Mouse (Mus musculus): ENCODE results near the gene Adh6b.
"Not testable (repeated sequence)": the region's sequence is repeated elsewhere in the genome, so short reads cannot be mapped to it uniquely, and the experiment has no call there.

Adh6b gene

DNA sequence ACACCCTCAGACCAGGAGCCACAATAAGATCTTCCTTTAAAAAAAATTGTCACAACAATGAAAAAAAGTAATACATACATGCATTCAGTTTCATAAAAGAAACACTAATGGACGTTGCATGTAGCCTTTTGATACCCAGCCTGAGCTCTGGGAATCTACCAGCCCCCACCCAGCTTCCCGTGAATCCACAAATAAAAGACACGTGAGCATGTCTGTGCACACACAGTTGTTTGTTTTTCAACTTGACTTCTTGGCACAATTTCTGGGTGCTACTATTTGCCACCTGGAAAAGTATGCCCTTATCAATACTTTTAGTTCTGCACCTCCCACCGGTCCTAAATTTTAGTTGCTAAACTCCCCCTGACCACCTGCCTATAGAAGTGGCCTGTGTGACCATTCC lies 19.1 kb downstream of the Adh6b start:
- no peak for DNase-seq (ENCODE audit: low spot score)

DNA sequence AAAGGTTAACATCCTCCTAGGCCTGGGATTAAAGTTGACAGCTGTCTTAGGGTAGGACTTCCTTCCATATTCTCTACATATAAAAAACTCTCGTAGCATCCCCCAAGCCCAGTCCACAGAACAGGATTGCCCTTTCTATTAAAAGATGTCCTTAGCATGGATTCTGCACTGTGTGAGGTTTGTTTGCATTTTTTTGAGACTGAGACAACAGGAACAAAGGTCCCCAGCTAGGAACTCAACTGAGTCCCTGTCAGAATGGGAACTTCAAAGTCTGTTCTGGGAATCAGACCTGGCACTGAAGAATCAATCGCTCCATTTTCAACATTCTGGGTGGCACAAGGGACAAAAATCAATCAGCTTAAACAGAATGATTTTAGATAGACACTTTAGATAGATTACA lies 21.3 kb downstream of the Adh6b start:
- no peak for DNase-seq (ENCODE audit: low spot score)

DNA sequence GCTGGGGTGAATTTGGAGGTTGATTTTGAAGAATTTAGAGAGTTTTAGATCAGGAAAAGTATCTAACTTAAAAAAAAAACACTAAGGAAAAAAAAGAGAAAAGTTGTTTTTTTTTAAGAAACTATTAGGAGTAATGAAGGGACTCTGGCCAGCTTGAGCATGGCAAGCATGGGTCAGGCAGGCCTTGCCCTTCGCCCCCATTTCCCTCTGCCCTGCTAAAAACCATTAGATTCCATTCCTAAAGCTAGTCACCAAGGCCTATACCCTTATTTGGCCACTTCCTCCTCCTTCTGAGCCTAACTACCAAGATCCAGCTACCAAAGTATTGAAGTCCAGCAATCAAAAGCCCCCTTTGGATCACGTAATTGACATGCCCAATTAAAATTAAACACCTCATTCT lies 24.6 kb downstream of the Adh6b start:
- no peak for DNase-seq (ENCODE audit: low spot score)

DNA sequence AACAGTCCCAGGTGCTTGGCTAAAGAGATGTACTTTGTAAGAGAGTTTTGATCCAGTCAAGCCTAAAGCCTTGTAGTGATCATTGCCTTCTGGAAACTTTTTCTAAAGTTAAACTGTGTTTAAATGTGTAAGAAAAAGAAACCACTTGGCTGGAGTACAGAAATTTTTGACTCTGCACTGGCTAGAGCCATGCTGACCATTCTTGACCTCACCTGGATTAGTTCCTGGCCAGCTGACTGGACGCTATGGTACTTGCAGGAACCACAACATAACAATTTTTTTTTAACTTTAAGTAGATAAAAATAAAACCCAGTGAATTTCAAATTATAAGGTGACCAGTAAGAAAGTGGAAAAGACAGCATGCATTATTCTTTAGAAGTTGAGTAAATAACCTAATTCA lies 28.0 kb downstream of the Adh6b start:
- DNase-seq (ENCODE audit: low spot score), result no peak

DNA sequence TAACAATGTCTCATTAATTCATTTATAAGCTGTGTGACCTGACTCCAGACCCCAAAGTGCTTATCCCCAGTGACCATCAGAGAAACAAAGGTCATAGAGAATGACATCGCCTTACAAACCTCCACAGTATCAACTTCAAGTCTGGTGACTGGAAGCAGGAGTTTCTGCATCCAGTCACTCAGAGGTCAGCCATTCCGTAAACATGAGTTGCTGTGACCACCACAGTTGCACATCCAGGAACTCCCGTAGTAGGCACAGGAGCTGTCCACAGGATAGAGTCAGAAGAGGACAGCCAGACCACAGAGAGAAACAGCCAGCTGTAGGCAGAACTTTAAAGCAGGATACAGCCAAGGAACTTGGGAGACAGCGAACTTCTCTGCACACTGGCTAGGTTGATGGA lies 28.7 kb downstream of the Adh6b start:
- DNase-seq (ENCODE audit: low spot score), result not testable (repeated sequence)

DNA sequence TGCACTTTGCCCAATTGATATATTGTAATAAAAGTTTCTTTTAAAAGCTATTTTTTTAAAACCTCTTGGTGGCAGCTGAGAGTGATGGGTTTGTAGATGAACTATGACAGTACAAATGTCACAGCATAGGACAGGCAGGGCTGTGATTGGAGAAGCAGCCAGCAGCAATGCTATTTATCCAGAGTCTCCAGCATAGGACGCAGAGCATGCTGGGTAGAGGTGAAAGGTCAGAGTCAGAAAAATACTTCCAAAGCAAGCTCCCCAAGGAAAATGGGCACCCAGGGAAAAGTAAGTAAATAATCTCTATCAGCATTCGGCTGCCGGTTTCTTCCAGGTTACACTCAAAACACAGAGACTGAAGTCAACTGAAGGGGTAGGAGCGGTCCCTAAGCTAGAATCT lies 32.3 kb downstream of the Adh6b start:
- DNase-seq (ENCODE audit: low spot score), result no peak

DNA sequence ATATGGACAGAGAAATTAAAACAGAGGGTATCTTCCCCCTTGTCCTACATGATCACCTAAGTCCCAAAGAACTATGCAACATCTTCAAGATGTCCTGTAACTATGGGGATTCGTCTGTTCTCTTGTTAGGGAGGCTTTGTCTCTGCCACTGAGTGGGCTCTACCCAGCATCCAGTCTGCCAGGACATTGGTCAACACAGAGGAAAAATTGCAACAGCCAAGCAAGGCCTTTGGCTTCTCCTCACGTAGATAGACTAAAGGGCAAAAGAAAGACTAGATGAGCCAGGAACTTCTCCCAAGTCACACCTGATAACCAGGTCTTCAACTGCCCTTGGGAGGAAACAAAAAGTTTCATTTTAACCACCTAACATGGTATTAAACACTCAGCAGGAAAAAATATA lies 33.6 kb downstream of the Adh6b start:
- DNase-seq (ENCODE audit: low spot score), result no peak

DNA sequence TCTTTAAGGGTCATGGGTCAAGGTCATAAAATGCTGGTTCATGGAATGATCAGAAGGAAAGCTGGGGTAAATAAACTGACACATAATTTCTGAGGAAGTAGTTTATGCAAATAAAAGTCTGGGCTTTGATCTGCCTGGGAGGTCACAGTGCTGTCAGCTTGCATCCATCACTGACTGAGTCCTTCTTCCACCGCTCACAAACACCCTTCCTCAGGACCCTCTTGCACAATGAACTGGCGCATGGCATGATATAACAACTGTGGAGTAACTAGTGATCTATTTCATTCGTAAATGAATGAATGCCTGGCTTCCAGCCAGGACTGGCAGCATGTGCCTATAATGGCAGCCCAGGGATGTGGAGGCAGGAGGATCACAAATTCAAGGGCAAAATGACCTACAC lies 39.6 kb downstream of the Adh6b start:
- DNase-seq (ENCODE audit: low spot score), result no peak

DNA sequence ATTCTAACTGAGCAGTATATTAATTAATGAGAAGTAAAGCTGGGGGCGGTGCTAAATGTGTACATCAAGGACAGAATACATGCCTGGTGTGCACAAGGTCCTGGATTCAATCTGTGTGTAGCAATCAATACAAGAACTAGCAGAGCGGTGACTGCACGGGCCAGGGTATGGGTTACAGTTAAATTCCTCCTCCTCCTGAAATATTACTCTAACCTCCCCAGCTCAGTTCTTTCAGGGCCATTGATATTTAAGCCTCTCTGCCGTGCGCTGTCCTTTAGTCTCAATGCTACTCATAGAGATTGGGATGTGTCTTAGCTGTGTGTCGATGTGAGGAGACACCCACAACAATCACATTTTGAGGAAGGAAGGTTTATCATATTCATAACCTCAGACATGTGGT lies 45.6 kb downstream of the Adh6b start:
- no peak for DNase-seq (ENCODE audit: low spot score)

DNA sequence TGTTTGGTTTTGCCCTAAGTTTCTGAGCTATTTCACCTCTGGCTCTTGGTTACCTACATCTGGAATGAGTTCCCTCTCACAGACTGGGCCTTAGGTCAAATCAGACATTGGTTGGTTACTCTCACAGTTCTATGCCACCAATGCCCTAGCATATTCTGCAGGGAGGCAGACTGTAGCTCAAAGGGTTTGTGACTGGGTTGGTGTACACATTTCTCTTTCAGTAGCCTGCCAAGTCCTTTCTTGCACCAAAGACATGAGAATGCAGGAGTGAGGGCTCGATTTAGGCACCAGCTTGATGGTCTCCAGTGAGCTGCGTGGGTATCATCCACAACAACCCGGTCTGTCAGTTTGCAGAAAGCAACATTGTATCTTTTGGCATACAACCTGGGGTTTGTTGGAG lies 63.3 kb downstream of the Adh6b start:
- DNase-seq (ENCODE audit: low spot score), result no peak

DNA sequence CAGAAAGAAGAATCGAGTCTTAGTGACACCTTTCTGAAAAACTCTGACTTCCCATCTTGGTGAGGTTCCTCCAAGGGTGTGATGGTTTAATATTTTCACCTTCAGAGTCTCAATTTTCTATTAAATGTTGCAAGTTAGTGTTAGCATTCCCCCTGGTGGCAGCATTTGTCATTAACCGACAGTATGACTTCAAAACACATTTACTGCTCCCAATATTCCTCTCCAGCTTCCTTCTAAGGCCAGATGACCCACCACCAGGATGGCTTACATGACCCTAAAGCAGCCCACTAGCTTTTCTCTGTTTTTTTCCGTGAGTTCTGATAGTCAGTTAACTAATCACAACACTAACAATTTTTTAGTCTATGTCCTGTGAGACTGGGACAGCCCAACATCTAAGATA lies 63.8 kb downstream of the Adh6b start:
- DNase-seq (ENCODE audit: low spot score), result no peak

DNA sequence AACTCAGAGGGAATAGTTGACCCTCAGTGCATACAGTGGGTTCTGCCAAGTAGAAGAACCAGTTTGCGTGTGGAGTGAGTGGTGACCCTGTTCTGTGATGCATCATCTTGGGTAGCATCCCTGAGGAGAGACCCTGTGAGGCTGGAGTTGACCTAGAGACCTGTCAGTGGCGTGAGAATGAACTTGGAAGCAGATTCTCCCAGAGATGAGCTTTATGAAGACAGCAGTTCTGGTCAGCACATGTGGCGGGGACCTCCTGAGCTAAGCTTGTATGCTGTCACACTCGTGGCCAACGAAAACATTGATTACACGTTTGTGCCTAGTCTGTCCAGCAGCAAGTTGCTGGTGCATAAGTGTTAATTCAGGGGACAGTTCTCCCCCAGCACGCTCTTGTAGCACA lies 64.3 kb downstream of the Adh6b start:
- no peak for DNase-seq (ENCODE audit: low spot score)

DNA sequence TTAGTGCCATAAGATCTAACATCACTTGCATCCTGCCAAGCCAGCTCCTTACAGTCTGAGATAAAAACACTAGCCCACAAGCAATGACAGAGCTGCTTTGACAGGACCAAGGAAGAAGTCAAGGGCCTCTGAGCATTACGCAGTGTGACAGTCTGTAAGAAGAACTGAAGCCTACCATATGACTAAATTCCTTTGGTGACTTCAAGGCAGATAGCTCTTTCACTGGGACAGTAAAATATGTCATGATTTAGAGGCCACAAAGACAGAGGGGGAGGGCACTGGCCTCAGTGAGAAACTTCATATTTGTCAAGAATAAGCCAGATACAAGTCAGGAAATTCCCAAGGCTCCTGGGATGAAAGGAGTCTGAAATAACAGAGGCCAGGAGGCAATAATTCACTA lies 66.3 kb downstream of the Adh6b start:
- no peak for DNase-seq (ENCODE audit: low spot score)
